Mouse (Mus musculus) C2C12 (cell line): Measurements from ENCODE around the gene Il4i1.

Experiments
- MAX ChIP-seq: IDR thresholded peaks from one replicate; pipeline ENCODE4 v1.6.1; 2011; ENCODE audit warnings: mild to moderate bottlenecking, control low read depth
- MYOD1 ChIP-seq: IDR thresholded peaks from one replicate; pipeline ENCODE4 v1.6.1; 2011; ENCODE audit warnings: low read depth; ENCODE audit not compliant: control insufficient read depth, insufficient read length
- USF1 ChIP-seq: IDR thresholded peaks from one replicate; pipeline ENCODE4 v1.6.1; 2011; ENCODE audit warnings: low read depth, mild to moderate bottlenecking, control low read depth, moderate library complexity

GRCm38 (mm10) chr7:44846804-44847203, 30.6 kb downstream of the Il4i1 start:
- no peak for TF ChIP-seq MYOD1
- no peak for TF ChIP-seq USF1
- TF ChIP-seq MAX = no peak
